Mouse (Mus musculus): ENCODE measurements around the gene Krtap21-1. TPM values are rescaled to one million over a fixed set of nuclear protein-coding genes. Genes with fewer than 3 reads are reported as not detected.

Gene Krtap21-1
- polyA plus RNA-seq (2014; fragmentation: Nextera tagmentation; extraction: Ambion mirVana) = not detected in 2 replicates

GRCm38 (mm10) chr16:89403768-89404167, at the start of gene Krtap21-1:
TSS of gene Krtap21-1 (minus strand) at chr16:89403868.
- 92% methylated on average over 2 of the region's 2 CpGs for WGBS
- ATAC-seq (ENCODE audit: low FRiP score, low TSS enrichment) (no peak), DNase-seq (no peak)

GRCm38 (mm10) chr16:89429586-89429985, 25.9 kb upstream of the Krtap21-1 start:
- Histone ChIP-seq H3K27me3 (ENCODE audit: control insufficient read depth, insufficient read depth, low read length) (no peaks in the 10 kb centered on the region), H3K4me1 (ENCODE audit: control insufficient read depth, insufficient read depth, low read length) (no peaks in the 10 kb centered on the region), H3K4me3 (replicated peaks; ENCODE audit: low read depth, low read length) (no peak overlapping the region), H3K36me3 (ENCODE audit: control insufficient read depth, insufficient read depth, low read length) (no peaks in the 10 kb centered on the region), H3K4me2 (ENCODE audit: low read length) (no peak overlapping the region), H3K27ac (replicated peaks; ENCODE audit: low read depth, low read length) (no peak overlapping the region), H3K9ac (replicated peaks; ENCODE audit: low read length) (no peak overlapping the region), H3K9me3 (ENCODE audit: control insufficient read depth, low read length) (no peaks in the 10 kb centered on the region)
- WGBS = 89% methylated on average over 2 of the region's 2 CpGs
- DNase-seq (no peak), ATAC-seq (ENCODE audit: low FRiP score, low TSS enrichment) (no peak)

More at GRCm38 (mm10) chr16:89403768-89404167, at the start of gene Krtap21-1:
- 0 out of 2 replicates have a peak, but pooled peaks cover 10% of the 10 kb centered on the region for H3K27me3 ChIP-seq (ENCODE audit: control insufficient read depth, insufficient read depth, low read length)
- H3K4me1 ChIP-seq (ENCODE audit: control insufficient read depth, insufficient read depth, low read length) = no peaks in the 10 kb centered on the region
- no peaks in the 10 kb centered on the region for H3K9me3 ChIP-seq (ENCODE audit: control insufficient read depth, low read length)
- H3K9ac ChIP-seq (replicated peaks; ENCODE audit: low read length) = no peak within 1 kb of the TSS
- no peak within 1 kb of the TSS for H3K27ac ChIP-seq (replicated peaks; ENCODE audit: low read depth, low read length)
- H3K36me3 ChIP-seq (ENCODE audit: control insufficient read depth, insufficient read depth, low read length) = no peaks in the 10 kb centered on the region
- no peak within 1 kb of the TSS for H3K4me2 ChIP-seq (ENCODE audit: low read length)
- no peak within 1 kb of the TSS for H3K4me3 ChIP-seq (replicated peaks; ENCODE audit: low read depth, low read length)

GRCm38 (mm10) chr16:89425310-89425709, 21.6 kb upstream of the Krtap21-1 start:
- no peak for ATAC-seq (ENCODE audit: low FRiP score, low TSS enrichment)
- Histone ChIP-seq H3K4me2 (ENCODE audit: low read length) (no peak overlapping the region), H3K36me3 (ENCODE audit: control insufficient read depth, insufficient read depth, low read length) (no peaks in the 10 kb centered on the region), H3K27ac (replicated peaks; ENCODE audit: low read depth, low read length) (no peak overlapping the region), H3K9ac (replicated peaks; ENCODE audit: low read length) (no peak overlapping the region), H3K9me3 (ENCODE audit: control insufficient read depth, low read length) (no peaks in the 10 kb centered on the region), H3K27me3 (ENCODE audit: control insufficient read depth, insufficient read depth, low read length) (no peaks in the 10 kb centered on the region), H3K4me3 (replicated peaks; ENCODE audit: low read depth, low read length) (no peak overlapping the region), H3K4me1 (ENCODE audit: control insufficient read depth, insufficient read depth, low read length) (no peaks in the 10 kb centered on the region)
- WGBS = 91% methylated on average over 5 of the region's 5 CpGs
- no peak for DNase-seq

GRCm38 (mm10) chr16:89420011-89420410, 16.3 kb upstream of the Krtap21-1 start, which contains the start of gene Krtap6-2:
TSS of gene Krtap6-2 (minus strand) at chr16:89420111.
- Histone ChIP-seq H3K36me3 (ENCODE audit: control insufficient read depth, insufficient read depth, low read length) (no peaks in the 10 kb centered on the region), H3K27me3 (ENCODE audit: control insufficient read depth, insufficient read depth, low read length) (peaks cover 5% of the 10 kb centered on the region; the same call in 1 of the 2 replicates), H3K4me1 (ENCODE audit: control insufficient read depth, insufficient read depth, low read length) (no peaks in the 10 kb centered on the region), H3K9me3 (ENCODE audit: control insufficient read depth, low read length) (no peaks in the 10 kb centered on the region), H3K4me3 (replicated peaks; ENCODE audit: low read depth, low read length) (no peak within 1 kb of the TSS), H3K27ac (replicated peaks; ENCODE audit: low read depth, low read length) (no peak within 1 kb of the TSS), H3K4me2 (ENCODE audit: low read length) (no peak within 1 kb of the TSS), H3K9ac (replicated peaks; ENCODE audit: low read length) (no peak within 1 kb of the TSS)
- DNase-seq = no peak
- WGBS = 93% methylated on average over 3 of the region's 3 CpGs
- no peak for ATAC-seq (ENCODE audit: low FRiP score, low TSS enrichment)

GRCm38 (mm10) chr16:89416311-89416710, 12.6 kb upstream of the Krtap21-1 start:
- 89% methylated on average over 3 of the region's 3 CpGs for WGBS
- DNase-seq (no peak), ATAC-seq (ENCODE audit: low FRiP score, low TSS enrichment) (no peak)
- Histone ChIP-seq H3K9me3 (ENCODE audit: control insufficient read depth, low read length) (no peaks in the 10 kb centered on the region), H3K27ac (replicated peaks; ENCODE audit: low read depth, low read length) (no peak overlapping the region), H3K4me3 (replicated peaks; ENCODE audit: low read depth, low read length) (no peak overlapping the region), H3K4me2 (ENCODE audit: low read length) (no peak overlapping the region), H3K27me3 (ENCODE audit: control insufficient read depth, insufficient read depth, low read length) (peaks cover 5% of the 10 kb centered on the region; the same call in 1 of the 2 replicates), H3K9ac (replicated peaks; ENCODE audit: low read length) (no peak overlapping the region), H3K36me3 (ENCODE audit: control insufficient read depth, insufficient read depth, low read length) (no peaks in the 10 kb centered on the region), H3K4me1 (ENCODE audit: control insufficient read depth, insufficient read depth, low read length) (no peaks in the 10 kb centered on the region)

GRCm38 (mm10) chr16:89410345-89411068, 6.8 kb upstream of the Krtap21-1 start:
- H3K4me2 ChIP-seq (ENCODE audit: low read length) = no peak overlapping the region
- no peak overlapping the region for H3K4me3 ChIP-seq (replicated peaks; ENCODE audit: low read depth, low read length)
- DNase-seq (peak; percentile 30), ATAC-seq (ENCODE audit: low FRiP score, low TSS enrichment) (peak; percentile 72; the same call in 1 of the 2 replicates)
- H3K9me3 ChIP-seq (ENCODE audit: control insufficient read depth, low read length) = no peaks in the 10 kb centered on the region
- no peaks in the 10 kb centered on the region for H3K4me1 ChIP-seq (ENCODE audit: control insufficient read depth, insufficient read depth, low read length)
- 0 out of 2 replicates have a peak, but pooled peaks cover 3% of the 10 kb centered on the region for H3K27me3 ChIP-seq (ENCODE audit: control insufficient read depth, insufficient read depth, low read length)
- no peak overlapping the region for H3K27ac ChIP-seq (replicated peaks; ENCODE audit: low read depth, low read length)
- H3K9ac ChIP-seq (replicated peaks; ENCODE audit: low read length) = no peak overlapping the region
- H3K36me3 ChIP-seq (ENCODE audit: control insufficient read depth, insufficient read depth, low read length) = no peaks in the 10 kb centered on the region
- WGBS = 23% methylated on average over 5 of the region's 5 CpGs

GRCm38 (mm10) chr16:89372734-89373461, 30.8 kb downstream of the Krtap21-1 start:
- no peaks in the 10 kb centered on the region for H3K36me3 ChIP-seq (ENCODE audit: control insufficient read depth, insufficient read depth, low read length)
- no peak overlapping the region for H3K4me2 ChIP-seq (ENCODE audit: low read length)
- no peaks in the 10 kb centered on the region for H3K27me3 ChIP-seq (ENCODE audit: control insufficient read depth, insufficient read depth, low read length)
- H3K27ac ChIP-seq (replicated peaks; ENCODE audit: low read depth, low read length) = no peak overlapping the region
- ATAC-seq (ENCODE audit: low FRiP score, low TSS enrichment) (no peak), DNase-seq (no peak)
- no peaks in the 10 kb centered on the region for H3K9me3 ChIP-seq (ENCODE audit: control insufficient read depth, low read length)
- 81% methylated on average over 2 of the region's 2 CpGs for WGBS
- H3K4me3 ChIP-seq (replicated peaks; ENCODE audit: low read depth, low read length) = no peak overlapping the region
- no peak overlapping the region for H3K9ac ChIP-seq (replicated peaks; ENCODE audit: low read length)
- H3K4me1 ChIP-seq (ENCODE audit: control insufficient read depth, insufficient read depth, low read length) = no peaks in the 10 kb centered on the region
